Mouse (Mus musculus): ENCODE results near the gene Nktr. TPM values are rescaled to one million over a fixed set of nuclear protein-coding genes. Genes with fewer than 3 reads are reported as not detected.

Nktr gene
- total RNA-seq, 4 experiments from 2014 or later: 57.2 to 146 (median 91.1) TPM

DNA sequence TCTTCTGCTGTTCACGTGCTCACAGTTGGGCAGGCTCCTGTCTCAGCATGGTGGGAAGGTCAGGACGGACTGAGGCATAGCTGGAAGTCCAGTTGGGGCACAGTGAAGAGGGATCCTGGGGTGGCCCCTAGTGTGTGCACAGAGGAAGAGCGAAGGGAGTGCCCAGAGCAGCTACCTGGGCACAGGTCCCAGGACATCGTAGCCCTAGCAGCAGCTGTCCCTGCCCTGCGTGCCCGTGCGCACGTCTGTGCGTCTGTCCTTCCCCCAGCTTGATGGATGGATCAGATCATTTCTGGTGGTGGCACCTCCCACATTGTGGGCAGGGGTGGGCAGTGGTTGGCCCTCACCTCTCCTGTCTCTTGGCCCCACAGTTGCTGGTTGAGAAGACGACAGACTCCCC is 43.3 kb downstream of the Nktr start:
- no peak for DNase-seq

DNA sequence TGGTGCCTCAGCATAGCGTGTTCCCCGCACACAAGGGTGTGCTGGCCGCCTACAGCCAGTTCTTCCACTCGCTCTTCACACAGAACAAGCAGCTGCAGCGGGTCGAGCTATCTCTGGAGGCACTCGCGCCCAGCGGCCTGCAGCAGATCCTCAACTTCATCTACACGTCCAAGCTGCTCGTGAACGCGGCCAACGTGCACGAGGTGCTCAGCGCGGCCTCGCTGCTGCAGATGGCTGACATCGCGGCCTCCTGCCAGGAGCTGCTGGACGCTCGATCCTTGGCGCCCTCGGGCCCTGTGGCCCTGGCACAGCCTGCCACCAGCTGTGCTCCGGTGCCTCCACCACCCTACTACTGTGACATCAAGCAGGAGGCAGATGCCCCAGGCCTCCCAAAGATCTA is 43.8 kb downstream of the Nktr start:
- DNase-seq: no peak

DNA sequence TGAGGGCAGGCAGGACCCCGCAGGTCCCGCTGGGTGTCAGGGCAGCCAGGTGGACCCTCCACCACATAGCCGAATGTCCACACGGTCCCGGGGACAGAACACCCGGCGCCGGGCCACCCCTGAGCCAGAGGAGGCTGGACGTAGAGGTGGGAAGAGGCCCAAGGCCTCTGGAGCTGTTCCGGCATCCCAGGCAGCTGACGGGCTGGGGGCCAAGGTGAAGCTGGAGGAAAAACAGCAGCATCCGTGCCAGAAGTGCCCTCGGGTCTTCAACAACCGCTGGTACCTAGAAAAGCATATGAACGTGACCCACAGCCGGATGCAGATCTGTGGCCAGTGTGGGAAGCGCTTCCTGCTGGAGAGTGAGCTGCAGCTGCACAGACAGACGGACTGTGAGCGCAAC is 44.7 kb downstream of the Nktr start:
- DNase-seq: no peak

DNA sequence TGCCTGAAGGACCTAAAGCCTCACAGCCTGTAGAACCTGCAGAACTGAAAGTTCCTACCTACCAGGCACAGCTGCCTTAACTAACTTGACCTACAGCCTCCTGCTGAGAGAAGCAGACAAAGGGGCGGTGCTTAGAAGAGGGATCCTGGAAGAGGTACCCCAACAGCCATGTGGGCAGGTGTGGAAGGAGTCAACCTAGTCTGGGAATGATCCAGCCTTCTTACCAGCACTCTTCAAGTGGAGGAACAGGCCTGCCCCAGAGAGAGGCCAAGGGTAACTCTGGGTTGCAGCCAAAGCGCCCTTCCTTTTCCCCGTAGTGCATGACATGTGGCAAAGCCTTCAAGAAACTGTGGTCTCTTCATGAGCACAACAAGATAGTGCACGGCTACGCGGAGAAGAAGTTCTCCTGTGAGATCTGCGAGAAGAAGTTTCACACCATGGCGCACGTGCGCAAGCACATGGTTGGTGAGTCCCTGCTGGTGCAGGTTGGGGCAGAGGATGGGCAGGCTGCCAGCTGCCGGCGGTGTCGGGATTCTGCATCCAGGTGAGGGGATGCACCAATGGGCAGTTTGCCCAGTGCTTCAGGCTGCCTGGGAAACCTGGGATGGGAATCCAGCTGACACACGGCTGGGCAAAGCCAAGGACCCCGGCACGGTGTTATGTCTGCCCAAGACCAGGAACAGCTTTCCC is 46.3 kb downstream of the Nktr start:
- no peak for DNase-seq

DNA sequence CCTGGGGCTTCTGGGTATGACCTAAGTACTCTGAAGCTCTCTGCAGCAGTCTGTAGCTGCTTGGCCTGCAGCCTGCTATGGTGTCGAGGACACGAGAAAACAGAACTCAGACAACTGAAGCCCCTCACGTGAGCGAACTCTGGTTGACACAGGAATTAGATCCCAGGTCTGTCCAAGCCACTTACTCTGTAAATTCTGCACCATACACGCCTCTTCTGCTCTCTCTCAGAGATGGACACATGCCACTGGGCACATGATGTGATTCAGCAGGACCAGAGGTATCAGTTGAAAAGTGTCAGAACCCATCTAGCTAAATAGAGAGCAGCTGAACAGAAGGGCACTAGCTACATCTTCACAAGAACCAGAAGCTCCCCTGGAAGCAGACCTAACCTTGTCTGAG is 53.4 kb downstream of the Nktr start:
- DNase-seq: no peak

DNA sequence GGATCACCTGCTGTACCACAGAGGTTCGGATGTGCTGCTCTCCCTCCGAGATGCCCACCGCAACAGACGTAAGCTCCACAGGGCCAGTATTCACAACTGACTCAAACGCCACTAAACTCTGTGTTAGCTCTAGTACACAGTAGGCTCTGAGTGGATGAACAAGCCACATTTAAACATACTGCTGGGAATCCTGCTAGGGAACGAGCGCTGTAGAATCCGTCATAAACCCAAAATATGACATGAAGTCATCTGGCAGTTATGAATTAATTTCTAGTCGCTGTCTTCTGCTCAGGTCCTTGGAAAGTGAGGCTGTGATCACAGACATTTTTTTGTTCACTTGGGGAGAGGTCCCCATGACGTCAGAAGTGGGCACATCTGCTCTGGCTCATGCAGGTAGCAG is 57.0 kb downstream of the Nktr start:
- DNase-seq: no peak

DNA sequence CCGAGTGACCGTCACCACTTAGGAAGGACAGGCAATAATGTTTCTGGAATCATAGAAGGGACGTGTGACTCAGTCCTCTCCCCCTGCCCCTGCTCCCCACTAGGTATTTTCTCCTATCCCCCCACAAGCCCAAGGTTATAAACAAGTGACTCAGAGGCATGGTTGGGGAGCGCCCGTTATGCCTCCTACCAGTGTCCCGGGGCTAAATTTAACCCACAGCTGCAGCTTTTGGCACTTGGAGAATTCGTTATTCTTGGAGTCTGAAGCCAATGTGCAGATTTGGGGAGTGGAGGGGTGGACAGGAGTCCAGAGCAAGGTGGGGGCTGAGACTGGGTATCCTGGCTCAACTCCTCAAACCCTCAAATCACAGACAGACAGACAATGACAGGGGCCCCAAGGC is 57.5 kb downstream of the Nktr start:
- no peak for DNase-seq

DNA sequence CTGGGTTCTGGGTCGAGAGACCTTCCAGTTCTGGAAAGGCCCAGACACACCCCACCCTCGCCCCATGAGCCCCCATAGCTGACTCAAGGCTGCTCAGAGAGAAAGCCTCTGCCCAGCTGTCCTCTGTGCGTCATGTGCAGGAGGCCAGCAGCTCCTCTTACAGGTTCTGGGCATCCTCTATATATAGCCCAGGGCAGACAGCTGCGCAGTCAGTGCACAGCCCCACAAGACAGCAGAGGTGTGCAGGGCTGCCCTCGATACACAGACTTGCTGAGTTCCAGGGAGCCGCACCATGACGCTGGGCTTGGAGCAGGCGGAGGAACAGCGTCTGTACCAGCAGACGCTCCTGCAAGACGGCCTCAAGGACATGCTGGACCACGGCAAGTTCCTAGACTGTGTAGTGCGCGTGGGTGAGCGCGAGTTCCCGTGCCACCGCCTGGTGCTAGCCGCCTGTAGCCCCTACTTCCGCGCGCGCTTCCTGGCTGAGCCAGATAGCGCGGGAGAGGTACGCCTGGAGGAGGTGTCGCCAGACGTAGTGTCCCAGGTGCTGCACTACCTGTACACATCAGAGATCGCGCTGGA is 58.6 kb downstream of the Nktr start, which contains the start of gene Klhl40:
Gene Klhl40 (plus strand): TSS at position 124 of the 582 bp plus-strand sequence.
- DNase-seq: no peak

DNA sequence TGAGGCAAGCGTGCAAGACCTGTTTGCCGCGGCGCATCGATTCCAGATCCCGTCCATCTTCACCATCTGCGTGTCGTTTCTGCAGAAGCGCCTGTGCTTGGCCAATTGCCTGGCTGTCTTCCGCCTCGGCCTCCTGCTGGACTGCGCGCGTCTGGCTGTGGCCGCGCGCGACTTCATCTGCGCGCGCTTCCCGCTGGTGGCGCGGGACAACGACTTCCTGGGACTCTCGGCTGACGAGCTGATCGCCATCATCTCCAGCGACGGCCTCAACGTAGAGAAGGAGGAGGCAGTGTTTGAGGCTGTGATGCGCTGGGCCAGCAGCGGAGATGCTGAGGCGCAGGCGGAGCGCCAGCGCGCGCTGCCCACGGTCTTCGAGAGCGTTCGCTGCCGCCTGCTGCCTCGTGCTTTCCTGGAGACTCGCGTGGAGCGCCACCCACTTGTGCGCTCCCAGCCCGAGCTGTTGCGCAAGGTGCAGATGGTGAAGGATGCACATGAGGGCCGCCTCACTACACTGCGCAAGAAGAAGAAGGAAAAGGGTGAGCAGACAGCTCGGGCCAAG is 59.2 kb downstream of the Nktr start:
- DNase-seq: no peak

DNA sequence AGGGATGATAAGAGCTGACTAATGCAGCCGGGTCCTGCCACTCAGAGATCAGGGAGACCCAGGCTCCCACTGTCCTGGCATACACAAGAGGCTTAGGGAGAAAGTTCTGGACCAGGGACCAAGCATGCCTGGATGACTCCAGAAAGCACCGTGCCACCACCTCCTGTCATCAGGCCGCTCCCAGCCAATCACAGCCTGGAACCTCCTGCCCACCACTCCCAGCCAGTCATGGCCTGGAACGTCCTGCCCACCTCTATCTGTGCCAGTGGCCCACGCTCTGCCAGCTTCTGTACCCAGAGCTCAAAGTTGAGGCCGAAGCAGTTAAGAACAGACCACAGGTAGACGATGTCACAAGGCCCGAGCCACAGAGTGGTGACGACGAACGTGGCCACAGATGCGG is 65.8 kb downstream of the Nktr start:
- DNase-seq: no peak

DNA sequence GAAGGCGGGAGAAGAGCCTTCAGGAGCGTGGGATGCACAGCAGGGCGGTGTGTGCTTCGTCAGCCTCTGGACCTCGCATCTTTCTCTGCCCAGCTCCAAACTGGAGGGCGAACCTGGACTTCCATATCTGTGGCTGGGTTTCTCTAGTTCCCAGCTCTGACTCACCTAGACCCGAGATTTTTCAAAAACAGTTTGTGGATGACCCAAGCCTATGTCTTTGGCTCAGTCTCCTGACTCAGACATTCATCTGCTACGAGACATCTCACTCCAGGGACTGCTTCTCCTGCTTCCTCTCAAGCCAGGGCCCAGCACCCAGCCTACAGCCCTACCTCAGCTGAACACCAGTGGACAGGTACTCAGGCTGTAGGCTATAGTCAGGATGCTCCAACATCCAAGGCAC is 66.3 kb downstream of the Nktr start:
- no peak for DNase-seq

DNA sequence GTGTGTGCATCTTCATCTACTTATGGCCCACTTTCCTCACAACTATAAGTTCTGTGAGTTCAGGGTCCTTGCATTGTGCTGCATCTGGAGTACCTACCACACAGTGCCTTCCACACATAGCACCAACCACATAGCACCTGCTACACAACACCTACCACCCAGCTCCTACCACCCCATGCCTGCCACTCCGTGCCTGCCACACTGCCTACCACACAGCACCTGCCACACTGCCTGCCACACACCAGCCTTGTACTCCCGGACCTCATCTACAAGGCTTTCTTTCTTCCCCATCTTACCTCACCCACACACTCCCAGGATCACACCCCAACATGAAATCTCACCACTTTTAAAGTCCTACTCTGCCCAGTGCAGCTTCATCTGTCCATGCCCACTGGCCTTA is 67.4 kb downstream of the Nktr start:
- no peak for DNase-seq

DNA sequence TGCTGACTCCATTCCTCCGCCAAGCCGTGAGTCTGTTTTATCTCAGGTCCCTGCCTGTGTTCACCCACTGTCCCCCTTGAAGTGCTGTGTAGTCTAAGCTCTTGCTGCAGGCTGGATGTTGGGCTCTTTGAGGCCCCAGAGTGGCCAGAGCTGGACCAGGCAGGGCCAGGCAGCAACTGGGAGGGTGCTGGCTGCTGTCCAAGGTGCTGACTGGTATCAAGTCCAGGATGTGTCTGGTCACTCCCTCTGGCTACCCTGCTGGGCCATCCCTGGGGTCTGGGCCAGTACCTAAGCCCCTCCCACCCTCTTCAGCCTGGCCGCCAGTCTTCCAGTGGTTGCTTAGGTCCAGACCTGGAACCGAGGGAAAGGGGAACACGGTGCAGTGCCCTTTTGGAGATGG is 72.2 kb downstream of the Nktr start:
- DNase-seq: peak; percentile 28

DNA sequence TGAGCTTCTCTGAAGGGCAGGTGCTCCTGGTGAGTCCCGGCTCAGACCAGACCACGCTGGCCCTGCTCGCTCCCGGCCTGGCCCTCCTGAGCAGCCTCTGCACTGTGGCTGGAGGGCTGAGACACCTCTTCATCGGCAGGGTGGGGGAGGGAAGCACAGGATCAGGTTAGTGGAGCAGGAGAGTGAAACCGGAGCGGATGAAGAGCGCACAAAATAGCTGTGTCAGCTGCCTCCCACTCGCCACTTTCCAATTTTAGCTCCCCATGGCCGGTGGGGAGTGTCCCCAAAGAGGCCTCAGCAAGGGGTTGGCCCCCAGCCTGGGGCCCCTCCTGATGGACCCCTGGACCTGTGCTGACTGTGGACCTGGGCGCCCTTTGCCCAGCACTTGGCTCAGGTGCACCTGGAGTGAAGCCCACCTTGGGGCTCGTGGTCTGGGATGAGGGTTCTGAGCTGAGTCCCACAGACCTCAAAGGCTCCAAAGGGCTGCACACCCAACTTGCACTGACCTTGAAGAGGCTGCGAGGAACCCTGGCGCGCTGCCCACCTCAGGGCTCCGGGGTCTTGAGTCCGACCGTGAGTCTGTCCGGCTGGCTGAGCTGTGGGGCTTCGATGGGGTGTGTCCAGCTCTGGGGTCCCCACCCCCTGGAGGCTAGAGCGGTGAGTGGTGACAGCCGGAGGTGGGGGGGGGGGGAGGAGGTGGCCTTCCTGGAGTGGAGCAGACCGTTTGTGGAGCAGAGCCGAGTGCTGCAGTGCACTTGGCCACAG is 73.0 kb downstream of the Nktr start, which contains the start of gene Hhatl:
Gene Hhatl (minus strand): TSS at position 751 of the 765 bp plus-strand sequence.
- no peak for DNase-seq

DNA sequence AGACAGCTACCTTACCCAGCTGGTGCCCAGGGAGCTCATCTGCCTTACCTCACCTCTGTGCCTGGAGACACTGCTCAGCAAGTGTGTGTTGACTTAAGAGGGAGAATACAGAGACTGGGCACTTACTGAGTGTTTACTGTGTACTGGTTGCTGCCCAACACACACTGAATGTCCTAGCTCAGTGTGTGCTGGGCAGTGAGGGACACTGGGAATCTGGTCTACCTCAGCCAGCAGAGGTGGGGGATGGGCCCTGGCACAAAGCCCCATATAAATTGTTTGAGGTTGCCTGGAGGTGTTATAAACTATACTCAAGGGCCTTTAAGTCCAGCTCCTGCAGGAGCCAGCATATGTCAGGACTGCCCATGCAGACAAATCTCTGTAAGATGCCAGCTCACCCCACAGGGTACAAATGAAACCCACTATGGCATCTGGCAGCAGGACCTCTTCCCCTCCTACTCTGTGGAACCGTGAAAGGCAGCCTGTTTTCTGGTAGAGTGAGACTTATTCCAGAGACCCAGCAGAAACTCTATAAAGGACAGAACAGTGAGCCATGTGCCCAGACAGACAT is 76.1 kb downstream of the Nktr start:
- no peak for DNase-seq

DNA sequence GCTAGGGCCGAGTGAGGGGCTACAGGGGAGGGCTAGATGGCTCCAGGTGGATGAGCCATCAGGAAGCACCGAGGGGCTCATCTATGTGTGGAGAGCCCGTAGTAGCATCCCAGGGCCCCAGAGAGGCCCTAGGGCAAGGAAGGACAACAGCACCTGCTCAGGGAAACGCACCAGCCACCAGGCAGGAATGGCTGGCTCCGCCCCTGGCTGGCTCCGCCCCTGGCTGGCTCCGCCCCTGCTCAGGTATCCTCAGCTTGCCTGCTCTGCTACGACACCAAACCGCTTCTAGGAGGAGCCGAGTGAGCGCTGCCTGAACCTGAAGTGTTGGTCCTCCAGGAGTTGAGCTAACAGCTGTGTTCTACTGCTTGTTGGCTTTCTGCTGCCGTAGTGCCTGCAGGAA is 78.8 kb downstream of the Nktr start:
- no peak for DNase-seq

DNA sequence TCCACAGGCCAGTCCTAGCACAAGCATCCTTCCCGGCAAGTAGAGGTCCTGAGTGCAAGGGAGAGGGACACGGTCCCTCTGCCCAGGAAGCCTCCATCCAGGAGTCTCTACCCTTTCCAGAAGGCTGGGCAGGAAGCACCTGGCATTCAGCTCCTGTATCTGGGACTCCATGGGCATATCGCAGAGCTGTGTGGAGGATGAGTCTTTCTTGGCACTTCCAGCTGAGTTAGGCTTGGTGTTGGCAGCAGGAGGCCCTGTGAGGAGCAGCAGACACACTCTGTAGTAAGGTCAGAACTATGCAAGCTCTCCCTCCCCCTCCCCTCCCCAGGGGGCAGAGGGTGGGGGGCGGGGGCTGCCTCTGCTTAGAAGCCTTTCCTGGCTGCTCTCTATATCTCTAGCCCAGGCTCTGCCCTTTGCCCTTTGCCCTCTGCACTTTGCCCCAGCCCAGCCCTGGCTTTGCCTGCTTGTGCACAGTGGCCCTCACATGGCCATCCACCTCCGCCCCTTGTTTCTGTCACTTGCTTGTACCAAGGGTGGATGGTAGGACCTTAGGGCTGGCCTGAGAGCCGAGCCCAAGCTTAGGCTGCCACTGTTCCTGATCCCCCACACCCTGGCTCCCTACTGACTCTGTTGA is 80.0 kb downstream of the Nktr start:
- no peak for DNase-seq

DNA sequence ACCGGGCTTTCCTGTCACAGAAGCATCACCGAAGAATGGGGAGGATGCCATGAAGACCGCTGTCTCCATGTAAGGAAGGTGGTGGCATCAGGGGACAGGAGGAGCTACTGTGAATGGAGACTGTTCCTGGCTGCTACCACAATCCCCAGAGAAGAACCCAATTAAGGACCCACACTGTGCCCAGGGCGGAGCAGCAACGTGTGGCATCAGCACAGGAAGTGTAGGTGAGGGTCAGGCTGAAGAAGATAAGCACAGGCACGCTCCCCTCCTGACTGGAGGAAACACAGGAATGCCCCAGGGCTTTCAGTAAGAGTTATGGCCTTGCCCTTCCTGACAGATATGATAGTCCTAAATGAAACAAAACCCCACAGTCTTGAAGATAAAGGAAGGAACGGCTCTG is 83.8 kb downstream of the Nktr start:
- no peak for DNase-seq
